In genomic region chr16:45937381-45937780, GRCm38 (mm10) we compare ENCODE assay signal across 14 mouse cellular contexts.
"Had no signal": no experiment of that assay in that cellular context is flagged by ENCODE, and none has a peak within 500 bp of the region (broad histone marks: within the 10 kb centered on the region; RNA-seq: fewer than 3 reads in every experiment).

No protein-coding gene starts in this region.

- H3K9me3 ChIP-seq: midbrain, embryonic 15.5 days; neural tube, embryonic 13.5 days had no signal

- H3K4me2 ChIP-seq: liver, embryonic 12.5 days; lung, embryonic 14.5 days; midbrain, embryonic 11.5 days; midbrain, embryonic 15.5 days; neural tube, embryonic 13.5 days had no signal

- H3K27ac ChIP-seq: left cerebral cortex, adult 2 months; liver, embryonic 12.5 days; macrophage; midbrain, embryonic 15.5 days had no signal

- H3K4me1 ChIP-seq: liver, embryonic 12.5 days; megakaryocyte, embryonic 14.5 days; midbrain, embryonic 15.5 days had no signal

- H3K9ac ChIP-seq: liver, embryonic 12.5 days; lung, embryonic 14.5 days; midbrain, embryonic 15.5 days; neural tube, embryonic 13.5 days had no signal

- H3K27me3 ChIP-seq: liver, embryonic 12.5 days; megakaryocyte, embryonic 14.5 days; midbrain, embryonic 15.5 days; neural tube, embryonic 13.5 days had no signal

- H3K36me3 ChIP-seq: liver, embryonic 12.5 days; midbrain, embryonic 15.5 days; neural tube, embryonic 13.5 days had no signal

- ATAC-seq: liver, embryonic 12.5 days had no signal

- H3K4me3 ChIP-seq: left cerebral cortex, adult 2 months; liver, embryonic 12.5 days; megakaryocyte, embryonic 14.5 days; midbrain, embryonic 15.5 days; neural tube, embryonic 13.5 days had no signal

- DNase-seq: kidney, adult 18-20 months; kidney, postnatal 10 days; kidney, postnatal 4 days; lung, embryonic 14.5 days; lung, postnatal 14 days; retina, postnatal 1 day; thymus, postnatal 36 days had no signal
